Mouse (Mus musculus): ENCODE data around the gene Eda.
"Not testable (repeated sequence)": the region's sequence is repeated elsewhere in the genome, so short reads cannot be mapped to it uniquely, and the experiment has no call there.

Gene Eda

GRCm38 (mm10) chrX:100409245-100409644 is 433.8 kb downstream of the Eda start:
- DNase-seq (ENCODE audit: low spot score), result no peak

GRCm38 (mm10) chrX:100428693-100429092 is 453.3 kb downstream of the Eda start, which contains the start of gene Otud6a:
Gene Otud6a (plus strand): TSS chrX:100429013.
- DNase-seq (ENCODE audit: low spot score), result no peak

- DNase-seq (ENCODE audit: low spot score), result no peak
These were observed 456.9 kb downstream of the Eda start for GRCm38 (mm10) chrX:100432311-100432710.

- DNase-seq (ENCODE audit: low spot score), result not testable (repeated sequence)
These were observed 467.2 kb downstream of the Eda start, which contains the start of gene Awat2 for GRCm38 (mm10) chrX:100442617-100443016. Gene Awat2 (minus strand): TSS chrX:100442717.

- no peak for DNase-seq (ENCODE audit: low spot score)
These were observed 468.1 kb downstream of the Eda start for GRCm38 (mm10) chrX:100443532-100443931.
